Mouse (Mus musculus): ENCODE data around the gene Tas2r108. TPM values are rescaled to one million over a fixed set of nuclear protein-coding genes. Genes with fewer than 3 reads are reported as not detected.

Gene Tas2r108
- not detected for polyA plus RNA-seq (2014; fragmentation: Illumina TruSeq; extraction: RNeasy Lipid Tissue Mini Kit (QIAGEN cat#74804); ENCODE audit: low read depth, low replicate concordance)

DNA sequence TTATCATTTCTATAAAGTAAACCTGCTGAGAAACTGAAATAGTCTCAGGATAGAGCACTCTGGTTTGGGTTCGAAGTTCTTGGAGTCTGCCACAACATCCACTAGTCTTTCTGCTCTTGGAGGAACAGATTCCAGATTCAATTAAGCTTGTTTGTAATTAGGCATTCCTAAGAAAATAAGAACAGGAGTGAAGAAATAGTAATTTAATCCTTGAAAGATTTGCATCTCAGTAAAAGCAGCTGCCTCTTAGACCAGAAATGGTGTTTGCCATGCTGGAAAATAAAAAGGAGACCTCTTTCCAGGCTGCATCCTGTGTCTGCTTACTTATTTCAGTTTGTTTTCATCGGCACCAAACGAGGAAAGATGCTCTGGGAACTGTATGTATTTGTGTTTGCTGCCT, at the start of gene Tas2r108:
Gene Tas2r108 (plus strand): TSS at position 301 of the 400 bp plus-strand sequence.

DNA sequence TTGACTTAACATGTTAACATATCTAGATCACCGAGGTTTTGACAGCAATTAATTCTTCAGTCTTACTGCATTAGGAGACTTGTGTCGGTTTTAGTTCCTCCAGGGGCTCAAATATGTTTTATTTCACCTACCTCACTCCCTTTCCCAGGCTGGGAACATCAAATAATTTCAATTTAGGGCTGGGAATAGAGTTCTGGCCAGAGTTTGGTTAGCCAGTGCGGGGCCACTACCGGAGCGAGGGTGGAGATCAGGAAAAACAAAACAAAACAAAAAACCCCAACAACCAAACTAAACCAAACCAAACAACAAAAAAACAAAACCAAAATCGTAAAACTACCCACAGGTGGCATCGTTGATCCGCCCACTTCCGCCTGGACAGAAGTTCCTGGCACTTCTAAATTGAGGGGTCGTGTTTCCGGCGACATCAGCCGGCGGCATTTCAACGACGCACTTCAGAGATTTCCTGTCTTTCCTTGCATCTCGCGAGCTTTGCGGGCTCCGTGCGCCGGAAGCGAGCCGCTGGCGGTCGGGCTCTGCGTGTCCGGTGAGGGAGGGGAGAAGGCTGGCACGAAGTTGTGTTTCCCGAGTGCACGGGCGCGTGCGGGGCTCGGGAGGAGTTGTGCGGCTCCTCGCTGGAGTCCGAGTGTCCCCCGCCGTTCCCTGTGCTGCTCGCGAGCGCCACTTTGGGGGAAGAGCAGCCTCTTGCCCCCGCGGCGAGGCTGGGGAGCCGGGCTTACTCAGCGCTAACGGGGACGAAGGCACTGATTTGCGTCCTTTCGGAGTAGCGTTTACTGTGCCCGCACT, 22.2 kb upstream of the Tas2r108 start, which contains the start of gene Ssbp1:
Gene Ssbp1 (plus strand): TSS at position 437 of the 804 bp plus-strand sequence.

DNA sequence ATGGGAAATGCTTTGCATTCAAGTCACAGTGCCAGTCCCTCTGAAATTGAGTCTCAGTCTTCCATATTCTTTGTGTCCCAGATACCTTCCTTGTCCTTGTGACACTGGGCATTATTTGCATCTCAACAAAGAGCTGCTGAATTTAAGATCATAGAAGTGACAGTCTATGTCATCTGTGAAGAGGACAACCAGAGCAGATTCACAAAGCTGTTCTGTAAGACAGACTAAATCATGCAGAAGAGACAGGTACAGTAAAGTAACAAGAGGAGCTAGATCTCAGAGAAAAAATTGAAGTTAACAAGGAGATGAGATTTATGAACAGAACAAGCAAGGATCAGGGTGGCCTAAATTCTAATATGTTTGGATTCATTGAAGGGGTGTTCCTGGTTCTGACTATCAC, 2.4 kb upstream of the Tas2r108 start, which contains the start of gene Tas2r137:
Gene Tas2r137 (plus strand): TSS at position 301 of the 400 bp plus-strand sequence.

DNA sequence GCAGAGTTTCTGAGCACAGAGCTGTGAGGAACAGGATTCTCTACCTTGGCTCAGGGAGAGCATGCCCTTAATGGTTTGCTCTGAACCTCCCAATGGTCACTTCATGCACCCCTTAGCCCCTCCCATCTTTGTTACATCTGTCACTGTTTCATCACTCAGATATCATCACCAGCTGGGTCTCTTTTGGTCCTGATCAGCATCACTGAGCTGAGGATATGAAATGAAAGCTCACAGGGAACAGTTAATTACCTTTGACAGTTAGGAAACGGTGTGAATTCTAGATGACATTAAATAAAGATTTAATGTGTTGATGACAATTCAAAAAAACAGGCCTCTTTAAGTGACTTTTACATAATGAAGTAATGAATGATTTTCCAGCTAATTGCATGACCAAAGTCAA, 26.1 kb downstream of the Tas2r108 start, which contains the start of gene Prss37:
Gene Prss37 (minus strand): TSS at position 101 of the 400 bp plus-strand sequence.

Other genes starting within 250 kb of the Tas2r108 start
- gene Agk, start 168.4 kb upstream of the Tas2r108 start, polyA plus RNA-seq (2014; fragmentation: Illumina TruSeq; extraction: RNeasy Lipid Tissue Mini Kit (QIAGEN cat#74804); ENCODE audit: low read depth, low replicate concordance) = 5.5 TPM
- gene E330009J07Rik, start 57.4 kb upstream of the Tas2r108 start, polyA plus RNA-seq (2014; fragmentation: Illumina TruSeq; extraction: RNeasy Lipid Tissue Mini Kit (QIAGEN cat#74804); ENCODE audit: low read depth, low replicate concordance) = 6.8 TPM
- gene Wee2, start 54.4 kb upstream of the Tas2r108 start, polyA plus RNA-seq (2014; fragmentation: Illumina TruSeq; extraction: RNeasy Lipid Tissue Mini Kit (QIAGEN cat#74804); ENCODE audit: low read depth, low replicate concordance) = not detected
- gene Ssbp1, start 22.2 kb upstream of the Tas2r108 start, polyA plus RNA-seq (2014; fragmentation: Illumina TruSeq; extraction: RNeasy Lipid Tissue Mini Kit (QIAGEN cat#74804); ENCODE audit: low read depth, low replicate concordance) = 86.3 TPM
- gene Tas2r137, start 2.3 kb upstream of the Tas2r108 start, polyA plus RNA-seq (2014; fragmentation: Illumina TruSeq; extraction: RNeasy Lipid Tissue Mini Kit (QIAGEN cat#74804); ENCODE audit: low read depth, low replicate concordance) = not detected
- not detected for gene Prss37, start 26.0 kb downstream of the Tas2r108 start, polyA plus RNA-seq (2014; fragmentation: Illumina TruSeq; extraction: RNeasy Lipid Tissue Mini Kit (QIAGEN cat#74804); ENCODE audit: low read depth, low replicate concordance)
- gene Olfr461, start 61.5 kb downstream of the Tas2r108 start, polyA plus RNA-seq (2014; fragmentation: Illumina TruSeq; extraction: RNeasy Lipid Tissue Mini Kit (QIAGEN cat#74804); ENCODE audit: low read depth, low replicate concordance) = not detected
- not detected for gene Olfr460, start 76.0 kb downstream of the Tas2r108 start, polyA plus RNA-seq (2014; fragmentation: Illumina TruSeq; extraction: RNeasy Lipid Tissue Mini Kit (QIAGEN cat#74804); ENCODE audit: low read depth, low replicate concordance)
- gene Clec5a, start 92.3 kb downstream of the Tas2r108 start, polyA plus RNA-seq (2014; fragmentation: Illumina TruSeq; extraction: RNeasy Lipid Tissue Mini Kit (QIAGEN cat#74804); ENCODE audit: low read depth, low replicate concordance) = 0.61 TPM
- not detected for gene Tas2r138, start 119.8 kb downstream of the Tas2r108 start, polyA plus RNA-seq (2014; fragmentation: Illumina TruSeq; extraction: RNeasy Lipid Tissue Mini Kit (QIAGEN cat#74804); ENCODE audit: low read depth, low replicate concordance)
- 128 TPM for gene Mgam, start 135.3 kb downstream of the Tas2r108 start, polyA plus RNA-seq (2014; fragmentation: Illumina TruSeq; extraction: RNeasy Lipid Tissue Mini Kit (QIAGEN cat#74804); ENCODE audit: low read depth, low replicate concordance)

All from liver, adult 10 weeks (tissue).